Comparison of ENCODE assay signal across 10 mouse cellular contexts in the genomic region with DNA sequence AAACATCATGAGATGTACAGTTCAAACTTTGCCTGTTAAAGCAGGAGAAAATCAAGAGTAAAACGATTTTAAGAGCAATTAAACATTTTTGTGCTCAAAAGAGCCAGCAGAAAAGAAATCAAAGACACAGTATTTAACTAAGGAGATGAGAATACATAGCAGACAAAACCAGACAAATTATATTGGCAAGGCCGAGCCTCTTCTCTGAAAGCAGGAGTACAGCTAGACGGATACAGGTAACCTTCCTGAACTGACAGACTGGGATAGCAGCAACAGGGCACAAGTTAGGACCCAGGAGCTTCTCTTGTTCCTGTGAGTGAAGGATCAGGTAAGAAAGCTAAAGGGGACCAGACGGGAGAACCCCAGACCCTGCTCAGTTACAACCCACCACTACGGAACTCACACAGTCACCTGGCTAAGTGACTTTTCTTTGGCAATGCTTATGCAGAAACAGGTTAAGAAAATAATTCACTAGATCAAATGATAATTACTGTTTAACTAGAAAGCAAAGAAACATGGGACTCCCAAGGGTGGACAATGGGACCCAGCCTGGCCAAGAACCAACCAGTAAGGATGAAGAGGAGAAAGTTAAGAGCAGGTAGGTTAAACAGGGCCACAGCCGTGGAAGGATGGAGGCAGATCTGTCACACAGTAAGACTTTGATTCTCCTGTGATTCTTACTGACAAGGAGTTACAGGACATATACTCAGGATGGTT. TPM values are rescaled to one million over a fixed set of nuclear protein-coding genes. Genes with fewer than 3 reads are reported as not detected.
DNase-seq lines count a peak whose midpoint lies in the region; ATAC-seq and TF ChIP-seq lines count a peak whose summit lies in the region.
"Not testable (repeated sequence)": the region's sequence is repeated elsewhere in the genome, so short reads cannot be mapped to it uniquely, and the experiment has no call there.
"Had no signal": no experiment of that assay in that cellular context is flagged by ENCODE, and none has a peak within 500 bp of the region (broad histone marks: within the 10 kb centered on the region; RNA-seq: fewer than 3 reads in every experiment).

No protein-coding gene starts in this region.

- not testable (repeated sequence) for H3ac ChIP-seq in myocyte (ENCODE audit: control insufficient read depth, insufficient read length)

- H3K79me2 ChIP-seq in myocyte (ENCODE audit: control insufficient read depth, insufficient read depth) = not testable (repeated sequence)

- not testable (repeated sequence) for H3K36me3 ChIP-seq in embryonic facial prominence, embryonic 12.5 days; forebrain, postnatal 0 days (ENCODE audit: insufficient read depth); hindbrain, embryonic 11.5 days (ENCODE audit: control insufficient read depth, insufficient read depth, low read length); lung, embryonic 14.5 days (ENCODE audit: insufficient read depth); myocyte (ENCODE audit: control insufficient read depth, insufficient read depth)
- peaks cover 10% of the 10 kb centered on the region; the same call in 1 of the 2 replicates for H3K36me3 ChIP-seq in limb, embryonic 12.5 days

- TF ChIP-seq CTCF in forebrain, postnatal 0 days (IDR thresholded peaks at IDR 0.05; ENCODE audit: low read depth); lung, embryonic 14.5 days (IDR thresholded peaks at IDR 0.05; ENCODE audit: low read depth): not testable (repeated sequence)

- peak overlapping the region; percentile 44 for H3K4me2 ChIP-seq in embryonic facial prominence, embryonic 12.5 days (replicated peaks)
- H3K4me2 ChIP-seq in forebrain, postnatal 0 days (ENCODE audit: low read depth) = peak overlapping the region; percentile 46
- peak overlapping the region; percentile 25; the same call in 1 of the 2 replicates for H3K4me2 ChIP-seq in hindbrain, embryonic 11.5 days (replicated peaks; ENCODE audit: low read depth, low read length)
- peak overlapping the region; percentile 50 for H3K4me2 ChIP-seq in limb, embryonic 12.5 days
- H3K4me2 ChIP-seq in lung, embryonic 14.5 days = peak overlapping the region; percentile 51
- peak overlapping the region; percentile 62 for H3K4me2 ChIP-seq in myocyte (ENCODE audit: low read depth)

- H3K9me3 ChIP-seq in embryonic facial prominence, embryonic 12.5 days; forebrain, postnatal 0 days (ENCODE audit: low read length); hindbrain, embryonic 11.5 days (ENCODE audit: control insufficient read depth, low read length); limb, embryonic 12.5 days; lung, embryonic 14.5 days (ENCODE audit: low read depth, low read length): not testable (repeated sequence)

- not testable (repeated sequence) for DNase-seq in forebrain, postnatal 0 days; hindbrain, embryonic 11.5 days (ENCODE audit: low spot score); lung, embryonic 14.5 days
- DNase-seq in kidney, adult 18-20 months = peak; percentile 47

- TF ChIP-seq POLR2A in myocyte (IDR thresholded peaks at IDR 0.05; ENCODE audit: insufficient read length, low read depth) = not testable (repeated sequence)

- peak overlapping the region; percentile 48 for H3K4me3 ChIP-seq in embryonic facial prominence, embryonic 12.5 days
- H3K4me3 ChIP-seq in forebrain, postnatal 0 days (ENCODE audit: low read depth, low read length); hindbrain, embryonic 11.5 days (ENCODE audit: low read depth, low read length): not testable (repeated sequence)
- H3K4me3 ChIP-seq in limb, embryonic 12.5 days (replicated peaks) = peak overlapping the region; percentile 51
- H3K4me3 ChIP-seq in lung, embryonic 14.5 days (ENCODE audit: low read depth, low read length) = peak overlapping the region; percentile 43
- H3K4me3 ChIP-seq in myocyte = peak overlapping the region; percentile 22

- H3K4me1 ChIP-seq in embryonic facial prominence, embryonic 12.5 days; forebrain, postnatal 0 days (ENCODE audit: insufficient read depth); hindbrain, embryonic 11.5 days (replicated peaks; ENCODE audit: control insufficient read depth, insufficient read depth, low read length); limb, embryonic 12.5 days (replicated peaks); lung, embryonic 14.5 days (ENCODE audit: insufficient read depth): not testable (repeated sequence)

- not testable (repeated sequence) for ATAC-seq in embryonic facial prominence, embryonic 12.5 days (ENCODE audit: insufficient number of reproducible peaks, insufficient read depth, low FRiP score, low TSS enrichment); forebrain, postnatal 0 days; hindbrain, embryonic 11.5 days (ENCODE audit: low FRiP score); limb, embryonic 12.5 days (ENCODE audit: insufficient number of reproducible peaks, insufficient read depth, low FRiP score, low TSS enrichment, low read depth); lung, embryonic 14.5 days (ENCODE audit: insufficient read depth)

- not testable (repeated sequence) for H3K27me3 ChIP-seq in embryonic facial prominence, embryonic 12.5 days; forebrain, postnatal 0 days (ENCODE audit: insufficient read depth, low read length); hindbrain, embryonic 11.5 days (ENCODE audit: control insufficient read depth, insufficient read depth, low read length); limb, embryonic 12.5 days; lung, embryonic 14.5 days (ENCODE audit: insufficient read depth, low read length); myocyte (ENCODE audit: control insufficient read depth, insufficient read depth, insufficient read length)

- H3K27ac ChIP-seq in embryonic facial prominence, embryonic 12.5 days; forebrain, postnatal 0 days (ENCODE audit: low read depth, low read length); hindbrain, embryonic 11.5 days (ENCODE audit: low read depth, low read length); limb, embryonic 12.5 days; lung, embryonic 14.5 days (ENCODE audit: low read depth): not testable (repeated sequence)

- H3K9ac ChIP-seq in embryonic facial prominence, embryonic 12.5 days; forebrain, postnatal 0 days; hindbrain, embryonic 11.5 days (ENCODE audit: low read depth, low read length); limb, embryonic 12.5 days (replicated peaks); lung, embryonic 14.5 days: not testable (repeated sequence)

- WGBS in embryonic facial prominence, embryonic 12.5 days = 58% methylated on average over 5 of the region's 6 CpGs
- 58% methylated on average over 4 of the region's 6 CpGs for WGBS in forebrain, postnatal 0 days
- WGBS in hindbrain, embryonic 11.5 days = 83% methylated on average over 3 of the region's 6 CpGs
- 52% methylated on average over 5 of the region's 6 CpGs for WGBS in limb, embryonic 12.5 days
- 64% methylated on average over 3 of the region's 6 CpGs for WGBS in lung, embryonic 14.5 days

RNA-seq across cellular contexts. Expression of a gene that starts 1.3 kb away (rescaled TPM):
- 58.0 and 61.1 TPM in 2 replicates for polyA plus RNA-seq in embryonic facial prominence, embryonic 12.5 days (2016; fragmentation: Nextera tagmentation; extraction: Ambion mirVana)
- 42.7 and 42.9 TPM in 2 replicates for total RNA-seq in forebrain, postnatal 0 days (2014; rRNA removed)
- 35.5 and 46.2 TPM in 2 replicates for polyA plus RNA-seq in forebrain, postnatal 0 days (2015; fragmentation: Nextera tagmentation; extraction: Ambion mirVana)
- polyA plus RNA-seq in hindbrain, embryonic 11.5 days (2014; fragmentation: Nextera tagmentation; extraction: Ambion mirVana) = 57.1 TPM in 2 replicates
- 69.0 and 70.8 TPM in 2 replicates for polyA plus RNA-seq in limb, embryonic 12.5 days (2016; fragmentation: Nextera tagmentation; extraction: Ambion mirVana)
- 58.6 and 61.4 TPM in 2 replicates for polyA plus RNA-seq in lung, embryonic 14.5 days (2014; fragmentation: Nextera tagmentation; extraction: Ambion mirVana)
- 12.2 TPM for polyA plus RNA-seq in myocyte (2012; fragmentation: generic; extraction: Trizol)

RNA-seq across cellular contexts. Expression of a gene that starts 10.7 kb away (rescaled TPM):
- polyA plus RNA-seq in embryonic facial prominence, embryonic 12.5 days (2016; fragmentation: Nextera tagmentation; extraction: Ambion mirVana) = 150 and 164 TPM in 2 replicates
- 25.3 and 46.0 TPM in 2 replicates for total RNA-seq in forebrain, postnatal 0 days (2014; rRNA removed)
- 102 and 107 TPM in 2 replicates for polyA plus RNA-seq in forebrain, postnatal 0 days (2015; fragmentation: Nextera tagmentation; extraction: Ambion mirVana)
- 115 TPM in 2 replicates for polyA plus RNA-seq in hindbrain, embryonic 11.5 days (2014; fragmentation: Nextera tagmentation; extraction: Ambion mirVana)
- polyA plus RNA-seq in limb, embryonic 12.5 days (2016; fragmentation: Nextera tagmentation; extraction: Ambion mirVana) = 169 and 173 TPM in 2 replicates
- polyA plus RNA-seq in lung, embryonic 14.5 days (2014; fragmentation: Nextera tagmentation; extraction: Ambion mirVana) = 220 and 234 TPM in 2 replicates
- 194 TPM for polyA plus RNA-seq in myocyte (2012; fragmentation: generic; extraction: Trizol)

RNA-seq across cellular contexts. Expression of a gene that starts 11.2 kb away (rescaled TPM):
- 31.6 and 34.7 TPM in 2 replicates for polyA plus RNA-seq in embryonic facial prominence, embryonic 12.5 days (2016; fragmentation: Nextera tagmentation; extraction: Ambion mirVana)
- total RNA-seq in forebrain, postnatal 0 days (2014; rRNA removed) = 34.3 and 41.5 TPM in 2 replicates
- polyA plus RNA-seq in forebrain, postnatal 0 days (2015; fragmentation: Nextera tagmentation; extraction: Ambion mirVana) = 50.0 and 60.2 TPM in 2 replicates
- 50.5 and 50.8 TPM in 2 replicates for polyA plus RNA-seq in hindbrain, embryonic 11.5 days (2014; fragmentation: Nextera tagmentation; extraction: Ambion mirVana)
- 37.7 and 44.0 TPM in 2 replicates for polyA plus RNA-seq in limb, embryonic 12.5 days (2016; fragmentation: Nextera tagmentation; extraction: Ambion mirVana)
- polyA plus RNA-seq in lung, embryonic 14.5 days (2014; fragmentation: Nextera tagmentation; extraction: Ambion mirVana) = 35.6 and 37.1 TPM in 2 replicates
- 19.8 TPM for polyA plus RNA-seq in myocyte (2012; fragmentation: generic; extraction: Trizol)

RNA-seq across cellular contexts. Expression of a gene that starts 19.0 kb away (rescaled TPM):
- 0.09 TPM in 1 of 2 replicates, not detected in the other for polyA plus RNA-seq in embryonic facial prominence, embryonic 12.5 days (2016; fragmentation: Nextera tagmentation; extraction: Ambion mirVana)
- 0.19 and 2.7 TPM in 2 replicates for total RNA-seq in forebrain, postnatal 0 days (2014; rRNA removed)
- polyA plus RNA-seq in forebrain, postnatal 0 days (2015; fragmentation: Nextera tagmentation; extraction: Ambion mirVana) = 0.13 and 0.44 TPM in 2 replicates
- polyA plus RNA-seq in hindbrain, embryonic 11.5 days (2014; fragmentation: Nextera tagmentation; extraction: Ambion mirVana) = 0.18 TPM in 1 of 2 replicates, not detected in the other
- polyA plus RNA-seq in limb, embryonic 12.5 days (2016; fragmentation: Nextera tagmentation; extraction: Ambion mirVana) = 0.56 and 0.61 TPM in 2 replicates
- 0.20 and 0.36 TPM in 2 replicates for polyA plus RNA-seq in lung, embryonic 14.5 days (2014; fragmentation: Nextera tagmentation; extraction: Ambion mirVana)
- polyA plus RNA-seq in myocyte (2012; fragmentation: generic; extraction: Trizol) = not detected
- total RNA-seq: gastrocnemius, postnatal 14 days; heart, postnatal 25 days had no signal
- polyA plus RNA-seq: small intestine, adult 2 months had no signal
